Mouse (Mus musculus) forebrain, embryonic 16.5 days (tissue): ENCODE measurements around the gene Timd2. TPM values are rescaled to one million over a fixed set of nuclear protein-coding genes. Genes with fewer than 3 reads are reported as not detected.
"Not testable (repeated sequence)": the region's sequence is repeated elsewhere in the genome, so short reads cannot be mapped to it uniquely, and the experiment has no call there.

Experiments
- ATAC-seq: fragments of 200-750 bp; cut with Nextera tagmentation; 2 replicates; pipeline ENCODE4 v1.8.0; 2017; ENCODE audit warnings: mild to moderate bottlenecking, moderate library complexity
- H3K27ac ChIP-seq: fragments of 300-500 bp; sonication (generic); 2 replicates; pipeline ENCODE4 v1.5.1; 2014; ENCODE audit warnings: low read length, control low read depth
- H3K27me3 ChIP-seq: fragments of 300-500 bp; sonication (generic); replicated peaks from 2 replicates; pipeline ENCODE4 v1.6.1; 2014; ENCODE audit warnings: low read length; ENCODE audit not compliant: control insufficient read depth, insufficient read depth
- H3K36me3 ChIP-seq: fragments of 300-500 bp; sonication (generic); 2 replicates; pipeline ENCODE4 v1.6.1; 2014; ENCODE audit not compliant: control insufficient read depth, insufficient read depth
- H3K4me1 ChIP-seq: fragments of 300-500 bp; sonication (generic); replicated peaks from 2 replicates; pipeline ENCODE4 v1.6.1; 2014; ENCODE audit warnings: low read length; ENCODE audit not compliant: control insufficient read depth, insufficient read depth
- H3K4me2 ChIP-seq: fragments of 300-500 bp; sonication (generic); 2 replicates; pipeline ENCODE4 v1.6.1; 2014; ENCODE audit warnings: mild to moderate bottlenecking, low read length, control low read depth
- H3K4me3 ChIP-seq: fragments of 300-500 bp; sonication (generic); replicated peaks from 2 replicates; pipeline ENCODE4 v1.5.1; 2014; ENCODE audit warnings: mild to moderate bottlenecking, low read length, control low read depth
- H3K9ac ChIP-seq: fragments of 300-500 bp; sonication (generic); replicated peaks from 2 replicates; pipeline ENCODE4 v1.6.1; 2014; ENCODE audit warnings: low read depth, low read length, control low read depth
- H3K9me3 ChIP-seq: fragments of 300-500 bp; sonication (generic); 2 replicates; pipeline ENCODE4 v1.6.1; 2016; ENCODE audit warnings: low read length; ENCODE audit not compliant: control insufficient read depth
- WGBS: fragments of 180-500 bp; shearing (Covaris S2); extraction: QIAGEN DNeasy Blood & Tissue Kit; methylation state at CpG from one replicate; pipeline ENCODE4 v1.1.7; 2014; 5-methylcytosine and 5-hydroxymethylcytosine counted together
- polyA plus RNA-seq: library from polyadenylated mRNA; unstranded; fragments of >200 nt; fragmentation: Nextera tagmentation; extraction: Ambion mirVana; gene quantifications from 2 replicates; pipeline ENCODE4 v1.2.1, GENCODE M21; 2015

Timd2 gene
- polyA plus RNA-seq, result 0.10 TPM in 1 of 2 replicates, not detected in the other

DNA sequence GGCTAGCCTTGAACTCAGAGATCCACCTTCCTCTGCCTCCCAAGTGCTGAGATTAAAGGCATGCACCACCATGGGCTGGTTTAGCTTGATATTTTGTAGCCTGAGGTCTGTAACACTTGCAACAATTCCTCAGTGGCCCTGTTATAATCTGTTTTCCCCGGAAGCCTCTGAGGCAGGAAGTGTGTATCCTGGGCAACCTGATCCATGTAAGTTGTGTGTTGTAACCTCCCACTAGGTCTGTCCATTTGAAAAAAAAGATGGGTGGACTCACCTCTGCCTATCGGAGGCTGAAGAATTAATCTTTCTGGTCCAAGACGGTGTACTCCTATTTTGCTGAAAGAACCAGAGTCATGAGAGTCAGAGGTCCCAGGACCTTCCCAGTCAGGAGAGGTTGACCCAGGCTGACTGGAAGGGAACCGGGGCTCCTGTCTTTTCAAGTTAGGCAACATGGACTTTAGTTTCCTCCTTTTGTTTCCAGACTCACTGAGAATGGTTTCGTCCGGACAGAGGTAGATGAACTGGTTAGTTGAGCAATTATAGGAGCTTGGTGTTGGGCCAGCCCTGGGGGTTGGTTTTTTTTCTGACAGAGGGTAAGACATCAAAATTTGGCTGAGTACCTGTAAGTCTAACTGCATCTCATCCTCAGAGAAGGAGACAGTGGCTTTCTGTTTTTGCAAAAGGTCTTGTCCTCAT lies at the start of gene Timd2:
Timd2 (minus strand) TSS at position 398 of the 693 bp plus-strand sequence.
- Histone ChIP-seq H3K9me3 (no peaks in the 10 kb centered on the region), H3K9ac (no peak within 1 kb of the TSS), H3K4me1 (no peaks in the 10 kb centered on the region), H3K36me3 (no peaks in the 10 kb centered on the region), H3K4me2 (no peak within 1 kb of the TSS), H3K27ac (no peak within 1 kb of the TSS), H3K27me3 (no peaks in the 10 kb centered on the region), H3K4me3 (no peak within 1 kb of the TSS)
- no peak for ATAC-seq
- WGBS, result 81% methylated on average over 6 of the region's 6 CpGs

DNA sequence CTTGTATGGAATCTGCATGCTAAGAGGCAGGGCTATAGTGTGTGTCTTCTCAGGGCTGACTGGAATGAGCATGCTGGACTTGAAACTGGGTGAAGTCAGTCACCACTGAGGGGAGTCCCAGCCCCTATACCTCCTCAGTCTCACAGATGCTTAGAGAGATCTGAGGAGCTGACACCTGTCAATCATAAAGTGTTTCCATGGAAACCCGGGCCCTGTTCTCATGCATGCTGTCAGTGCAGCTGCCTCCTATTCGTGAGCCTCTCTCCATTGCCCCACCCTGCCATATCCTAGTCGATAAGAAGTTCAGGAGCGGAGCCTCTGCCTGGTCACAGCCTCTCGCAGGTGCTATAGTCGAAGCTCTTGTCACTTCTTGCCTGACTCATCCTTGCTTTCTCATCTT lies 48.9 kb upstream of the Timd2 start:
- H3K9me3 ChIP-seq, H3K9ac ChIP-seq, H3K4me3 ChIP-seq, H3K27me3 ChIP-seq, H3K4me2 ChIP-seq, H3K4me1 ChIP-seq, H3K36me3 ChIP-seq, H3K27ac ChIP-seq: not testable (repeated sequence)
- ATAC-seq, result peak; percentile 50; the same call in 1 of the 2 replicates
- WGBS, result 85% methylated on average over 6 of the region's 6 CpGs

GRCm38 (mm10) chr11:46754669-46755068 lies 47.8 kb upstream of the Timd2 start:
- WGBS, result 21% methylated on average over 4 of the region's 4 CpGs
- no peak overlapping the region for H3K9ac ChIP-seq
- no peaks in the 10 kb centered on the region for H3K27me3 ChIP-seq
- no peak overlapping the region for H3K4me3 ChIP-seq
- no peak overlapping the region for H3K4me2 ChIP-seq
- no peaks in the 10 kb centered on the region for H3K4me1 ChIP-seq
- no peak for ATAC-seq
- no peak overlapping the region for H3K27ac ChIP-seq
- H3K9me3 ChIP-seq, result no peaks in the 10 kb centered on the region
- no peaks in the 10 kb centered on the region for H3K36me3 ChIP-seq

GRCm38 (mm10) chr11:46753662-46754061 lies 46.8 kb upstream of the Timd2 start:
- no peak overlapping the region for H3K9ac ChIP-seq
- no peak overlapping the region for H3K4me3 ChIP-seq

DNA sequence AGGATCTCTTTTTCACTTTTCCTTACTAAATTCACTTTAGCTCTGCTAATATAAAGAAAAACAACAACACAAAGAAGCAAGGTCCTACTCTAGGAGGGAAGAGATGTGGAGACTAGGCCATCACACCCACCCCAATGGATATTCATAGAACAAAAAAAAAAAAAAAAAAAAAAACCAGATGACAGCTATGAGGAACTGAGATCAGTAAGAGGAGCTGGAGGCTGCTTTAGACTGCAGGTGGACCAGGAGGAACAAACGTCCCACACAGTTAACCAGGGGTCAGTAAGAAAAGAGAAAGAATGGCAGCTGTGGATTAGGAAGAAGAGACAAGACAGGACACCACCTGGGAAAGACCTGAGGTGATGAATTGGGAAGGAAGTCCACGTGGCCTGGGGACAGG lies 41.1 kb upstream of the Timd2 start:
- H3K9ac ChIP-seq, result no peak overlapping the region
- no peak overlapping the region for H3K27ac ChIP-seq
- H3K27me3 ChIP-seq, result no peaks in the 10 kb centered on the region
- no peak overlapping the region for H3K4me3 ChIP-seq
- H3K9me3 ChIP-seq, result no peaks in the 10 kb centered on the region
- WGBS, result 55% methylated on average over 2 of the region's 2 CpGs
- no peaks in the 10 kb centered on the region for H3K36me3 ChIP-seq
- no peak for ATAC-seq
- H3K4me1 ChIP-seq, result no peaks in the 10 kb centered on the region
- no peak overlapping the region for H3K4me2 ChIP-seq

More at GRCm38 (mm10) chr11:46753662-46754061, 46.8 kb upstream of the Timd2 start:
- Histone ChIP-seq H3K4me1 (no peaks in the 10 kb centered on the region), H3K9me3 (no peaks in the 10 kb centered on the region), H3K27me3 (no peaks in the 10 kb centered on the region), H3K27ac (no peak overlapping the region), H3K4me2 (no peak overlapping the region), H3K36me3 (no peaks in the 10 kb centered on the region)
- WGBS, result 74% methylated on average over 2 of the region's 2 CpGs
- no peak for ATAC-seq

DNA sequence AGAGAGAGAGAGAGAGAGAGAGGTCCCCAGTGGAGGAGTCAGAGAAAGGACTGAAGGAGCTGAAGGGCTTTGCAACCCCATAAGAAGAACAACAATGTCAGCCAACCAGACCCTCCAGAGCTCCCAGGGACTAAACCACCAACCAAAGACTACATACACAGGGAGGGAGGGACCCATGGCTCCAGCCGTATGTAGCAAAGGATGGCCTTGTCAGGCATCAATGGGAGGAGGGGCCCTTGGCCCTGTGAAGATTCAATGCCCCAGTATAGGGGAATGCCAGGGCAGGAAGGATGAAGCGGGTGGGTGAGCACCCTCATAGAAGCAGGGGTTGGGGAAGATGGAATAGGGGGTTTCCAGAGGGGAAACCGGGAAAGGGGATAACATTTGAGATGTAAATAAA lies 34.9 kb upstream of the Timd2 start:
- H3K27me3 ChIP-seq, result no peaks in the 10 kb centered on the region
- no peak overlapping the region for H3K4me3 ChIP-seq
- H3K36me3 ChIP-seq, result no peaks in the 10 kb centered on the region
- ATAC-seq, result no peak
- WGBS, result 86% methylated on average over 3 of the region's 3 CpGs
- H3K9ac ChIP-seq, result no peak overlapping the region
- no peak overlapping the region for H3K27ac ChIP-seq
- H3K4me1 ChIP-seq, result no peaks in the 10 kb centered on the region
- H3K9me3 ChIP-seq, result no peaks in the 10 kb centered on the region
- no peak overlapping the region for H3K4me2 ChIP-seq

GRCm38 (mm10) chr11:46740886-46741285 lies 34.0 kb upstream of the Timd2 start:
- H3K9ac ChIP-seq, result no peak overlapping the region
- H3K4me3 ChIP-seq, result no peak overlapping the region
- H3K36me3 ChIP-seq, result no peaks in the 10 kb centered on the region
- WGBS, result 87% methylated on average over 4 of the region's 4 CpGs
- H3K27me3 ChIP-seq, result no peaks in the 10 kb centered on the region
- no peak for ATAC-seq
- no peaks in the 10 kb centered on the region for H3K4me1 ChIP-seq
- no peaks in the 10 kb centered on the region for H3K9me3 ChIP-seq
- H3K4me2 ChIP-seq, result no peak overlapping the region
- no peak overlapping the region for H3K27ac ChIP-seq

GRCm38 (mm10) chr11:46739501-46739900 lies 32.6 kb upstream of the Timd2 start:
- Histone ChIP-seq H3K36me3 (no peaks in the 10 kb centered on the region), H3K9ac (no peak overlapping the region), H3K27me3 (no peaks in the 10 kb centered on the region), H3K9me3 (no peaks in the 10 kb centered on the region), H3K27ac (no peak overlapping the region), H3K4me1 (no peaks in the 10 kb centered on the region), H3K4me2 (no peak overlapping the region), H3K4me3 (no peak overlapping the region)
- no peak for ATAC-seq
- 86% methylated on average over 4 of the region's 4 CpGs for WGBS

GRCm38 (mm10) chr11:46735076-46735475 lies 28.2 kb upstream of the Timd2 start, which contains the start of gene Havcr1:
Havcr1 (plus strand) TSS chr11:46735080.
- WGBS, result 85% methylated on average over 1 of the region's 1 CpGs
- not testable (repeated sequence) for ATAC-seq

DNA sequence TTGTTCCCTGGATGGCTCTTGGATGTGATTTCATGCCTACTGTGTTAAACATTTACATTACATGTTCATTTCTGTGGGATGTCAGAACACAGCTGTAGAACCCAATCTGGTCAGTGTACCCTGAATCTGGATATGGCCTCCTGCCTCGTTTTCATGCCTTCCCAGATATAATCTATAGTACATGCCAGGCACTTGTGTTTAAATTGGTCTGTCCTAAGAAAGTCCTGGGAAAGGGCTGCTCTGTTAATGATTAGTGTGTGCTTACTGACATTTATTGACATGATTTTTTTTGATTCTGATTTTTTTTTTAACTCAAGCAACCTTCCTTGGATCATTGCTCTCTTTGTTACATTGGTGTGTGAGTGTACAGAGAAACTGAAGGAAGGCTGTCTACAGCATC lies 27.8 kb upstream of the Timd2 start:
- Histone ChIP-seq H3K27me3 (no peaks in the 10 kb centered on the region), H3K27ac (no peak overlapping the region), H3K36me3 (no peaks in the 10 kb centered on the region), H3K9me3 (no peaks in the 10 kb centered on the region), H3K4me1 (no peaks in the 10 kb centered on the region), H3K9ac (no peak overlapping the region), H3K4me3 (no peak overlapping the region), H3K4me2 (no peak overlapping the region)
- ATAC-seq, result no peak
- WGBS, result 44% methylated on average over 1 of the region's 1 CpGs

More at GRCm38 (mm10) chr11:46735076-46735475, 28.2 kb upstream of the Timd2 start, which contains the start of gene Havcr1:
- H3K27me3 ChIP-seq, H3K4me1 ChIP-seq, H3K36me3 ChIP-seq, H3K4me2 ChIP-seq, H3K27ac ChIP-seq, H3K4me3 ChIP-seq, H3K9ac ChIP-seq, H3K9me3 ChIP-seq: not testable (repeated sequence)
